Mouse (Mus musculus) kidney, adult 2 months (tissue): ENCODE measurements around the gene Slc7a6.

Experiments used
- CTCF ChIP-seq: fragments of 200-500 bp; conservative IDR thresholded peaks from 2 replicates; pipeline ENCODE4 v1.5.1; 2011; ENCODE audit warnings: low read depth, mild to moderate bottlenecking, control low read depth, low read length, moderate library complexity, mixed read lengths; ENCODE audit not compliant: insufficient read depth, insufficient read length
- POLR2A ChIP-seq: fragments of 200-500 bp; IDR thresholded peaks from one replicate; pipeline ENCODE4 v1.6.1; 2011; ENCODE audit warnings: low read depth, low read length, control low read depth

DNA sequence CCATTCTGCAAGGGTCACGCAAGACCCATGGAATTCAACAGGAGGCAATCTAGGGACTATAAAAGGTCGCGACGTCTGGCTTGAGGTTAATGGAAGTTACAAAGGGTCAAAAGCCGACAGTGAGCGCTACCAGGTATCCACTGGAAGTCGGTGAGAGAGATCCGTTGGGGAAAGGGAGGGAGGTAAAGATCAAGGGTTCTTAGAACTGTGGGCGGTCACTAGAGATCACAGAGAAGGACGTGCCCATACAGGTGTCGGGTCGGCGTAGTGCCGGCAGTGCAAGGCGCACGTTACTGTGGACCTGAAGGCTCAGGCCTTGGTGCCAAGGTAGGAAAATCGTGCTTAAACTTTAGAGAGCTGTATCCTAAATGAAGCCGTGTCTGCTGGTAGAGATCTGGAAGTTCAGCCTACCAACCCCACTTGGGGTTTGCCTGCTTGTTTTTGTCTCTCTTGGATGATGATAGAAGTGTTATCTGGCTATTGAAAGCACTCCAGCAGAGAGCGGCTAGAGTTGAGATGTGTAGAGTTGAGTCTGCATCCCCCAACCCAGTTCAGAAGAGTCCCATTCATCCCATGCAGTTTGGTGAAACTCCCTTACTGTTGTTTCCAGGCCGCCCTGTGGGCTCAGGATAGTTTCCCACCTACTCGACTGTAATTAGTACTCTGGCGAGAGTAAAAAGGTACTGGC, 31.3 kb upstream of the Slc7a6 start:
- TF ChIP-seq CTCF (no peak), POLR2A (no peak)
